Mouse (Mus musculus) induced T-regulatory cell, adult 2 months (primary cell): ENCODE measurements around the gene Sufu.

Source experiments
- DNase-seq: peaks from one replicate; pipeline ENCODE4 v3.0.0-alpha.2; 2012; ENCODE audit warnings: low read depth

Gene Sufu

GRCm38 (mm10) chr19:46516667-46517528 lies 120.2 kb downstream of the Sufu start:
- peak; percentile 40 for DNase-seq

DNA sequence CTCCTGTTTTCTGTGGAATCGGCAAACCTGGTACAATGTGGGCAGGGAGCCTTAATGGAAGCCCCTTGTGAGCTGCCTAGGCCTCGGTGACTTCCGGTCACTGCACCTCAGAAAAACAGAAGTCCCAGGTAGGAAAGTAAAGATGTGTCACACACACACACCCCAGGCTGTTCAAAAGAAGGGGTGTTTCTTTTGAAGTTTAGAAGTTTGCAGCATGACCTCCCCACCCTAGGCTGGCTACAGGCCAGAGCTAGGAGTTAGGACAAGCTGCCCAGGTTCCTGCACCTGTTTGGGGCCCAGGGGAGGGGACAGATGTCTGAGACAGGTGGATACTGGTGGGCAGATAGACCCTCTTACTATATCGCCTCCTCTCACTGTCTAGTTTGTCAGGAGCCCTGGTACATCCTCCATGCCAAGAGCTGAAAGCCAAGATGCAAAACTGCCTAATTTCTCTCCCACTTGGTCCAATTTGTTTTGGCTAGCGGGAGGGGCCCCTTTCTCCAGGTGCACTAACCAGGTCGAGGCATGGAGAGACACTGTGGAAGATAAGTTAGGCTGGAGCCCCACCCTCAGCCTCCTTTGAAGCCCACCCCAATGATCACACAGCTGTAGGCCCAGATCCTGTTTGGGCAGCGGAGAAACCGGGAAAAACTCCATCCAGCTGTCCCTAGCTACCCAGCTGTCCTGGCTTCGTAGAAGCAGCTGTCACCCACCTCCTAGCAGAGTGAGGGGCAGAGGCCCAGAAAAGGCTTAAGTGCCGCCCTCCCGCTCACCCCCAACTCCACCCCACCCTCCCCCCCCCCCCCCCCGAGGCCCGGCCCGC lies 121.0 kb downstream of the Sufu start:
- DNase-seq, result peak; percentile 21

GRCm38 (mm10) chr19:46518352-46518787 lies 121.7 kb downstream of the Sufu start:
- peak; percentile 65 for DNase-seq

GRCm38 (mm10) chr19:46518828-46519621 lies 122.3 kb downstream of the Sufu start:
- peak; percentile 51 for DNase-seq

- DNase-seq, result no peak
These were observed 125.0 kb downstream of the Sufu start for GRCm38 (mm10) chr19:46521698-46522097.

DNA sequence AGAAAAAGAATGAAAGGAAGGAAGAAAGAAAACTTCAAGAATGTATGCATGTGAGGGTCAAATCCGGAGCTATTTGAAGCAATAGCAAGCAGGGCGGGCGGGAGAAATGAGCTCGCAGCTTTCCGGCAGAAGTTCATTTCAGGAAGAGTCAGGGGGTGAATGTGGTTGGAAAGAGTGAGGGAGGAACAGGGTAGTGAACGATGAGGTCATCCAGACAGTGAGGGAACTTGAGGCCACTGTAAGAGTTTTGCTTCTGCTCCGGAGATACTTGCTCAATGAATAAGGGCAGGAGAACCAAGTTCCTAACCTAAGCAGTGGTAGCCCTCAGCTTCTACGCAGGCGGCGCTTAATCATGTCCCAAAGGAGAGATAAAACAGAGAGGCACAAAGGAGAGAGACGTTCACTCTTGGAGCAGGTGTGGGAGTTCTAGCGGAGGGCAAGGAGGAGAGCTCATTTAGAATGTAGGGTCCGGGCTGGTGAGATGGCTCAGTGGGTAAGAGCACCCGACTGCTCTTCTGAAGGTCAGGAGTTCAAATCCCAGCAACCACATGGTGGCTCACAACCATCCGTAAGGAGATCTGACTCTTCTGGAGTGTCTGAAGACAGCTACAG lies 125.8 kb downstream of the Sufu start:
- DNase-seq, result peak; percentile 62

GRCm38 (mm10) chr19:46523131-46523479 lies 126.4 kb downstream of the Sufu start:
- no peak for DNase-seq

- DNase-seq, result peak; percentile 42
These were observed 126.9 kb downstream of the Sufu start for GRCm38 (mm10) chr19:46523480-46524151.

- peak; percentile 42 for DNase-seq
These were observed 127.5 kb downstream of the Sufu start for GRCm38 (mm10) chr19:46524152-46524544.

DNA sequence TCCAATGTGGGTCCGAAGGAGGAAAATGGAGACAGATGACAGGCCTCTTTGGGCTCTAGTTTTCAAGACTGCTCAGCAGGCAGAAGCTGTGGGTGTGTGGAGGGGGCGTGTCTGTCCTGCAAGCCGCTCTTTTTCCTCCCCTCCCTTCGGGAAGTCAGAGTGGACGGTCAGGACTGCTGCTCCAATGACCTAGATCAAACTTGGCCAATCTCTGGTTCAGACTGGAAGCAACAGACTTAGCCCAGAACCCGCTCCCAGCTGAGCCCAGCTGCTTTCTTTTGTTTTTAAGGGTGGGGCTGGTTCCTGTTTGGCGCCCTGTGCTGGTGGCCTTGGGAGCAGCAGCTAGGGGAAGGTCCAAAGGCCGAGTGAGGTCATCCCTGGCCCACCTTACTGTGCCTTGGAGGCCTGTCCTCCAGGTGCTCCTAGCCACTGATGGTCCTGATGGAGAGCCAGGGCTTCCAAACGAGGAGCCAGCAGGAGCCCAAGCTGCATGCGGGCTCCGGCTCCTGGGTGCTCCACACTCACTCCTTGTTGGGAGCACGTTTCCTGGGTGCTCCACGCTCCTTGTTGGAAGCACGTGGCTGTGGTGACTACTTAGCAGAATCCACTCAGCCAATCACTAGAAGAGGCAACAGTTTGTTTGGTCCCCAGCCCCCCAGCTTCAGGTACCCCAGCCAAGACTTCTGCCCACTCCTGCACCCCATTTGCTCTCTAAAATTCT lies 128.1 kb downstream of the Sufu start:
- DNase-seq, result no peak

- DNase-seq, result no peak
These were observed 129.3 kb downstream of the Sufu start for GRCm38 (mm10) chr19:46525691-46526631.

DNA sequence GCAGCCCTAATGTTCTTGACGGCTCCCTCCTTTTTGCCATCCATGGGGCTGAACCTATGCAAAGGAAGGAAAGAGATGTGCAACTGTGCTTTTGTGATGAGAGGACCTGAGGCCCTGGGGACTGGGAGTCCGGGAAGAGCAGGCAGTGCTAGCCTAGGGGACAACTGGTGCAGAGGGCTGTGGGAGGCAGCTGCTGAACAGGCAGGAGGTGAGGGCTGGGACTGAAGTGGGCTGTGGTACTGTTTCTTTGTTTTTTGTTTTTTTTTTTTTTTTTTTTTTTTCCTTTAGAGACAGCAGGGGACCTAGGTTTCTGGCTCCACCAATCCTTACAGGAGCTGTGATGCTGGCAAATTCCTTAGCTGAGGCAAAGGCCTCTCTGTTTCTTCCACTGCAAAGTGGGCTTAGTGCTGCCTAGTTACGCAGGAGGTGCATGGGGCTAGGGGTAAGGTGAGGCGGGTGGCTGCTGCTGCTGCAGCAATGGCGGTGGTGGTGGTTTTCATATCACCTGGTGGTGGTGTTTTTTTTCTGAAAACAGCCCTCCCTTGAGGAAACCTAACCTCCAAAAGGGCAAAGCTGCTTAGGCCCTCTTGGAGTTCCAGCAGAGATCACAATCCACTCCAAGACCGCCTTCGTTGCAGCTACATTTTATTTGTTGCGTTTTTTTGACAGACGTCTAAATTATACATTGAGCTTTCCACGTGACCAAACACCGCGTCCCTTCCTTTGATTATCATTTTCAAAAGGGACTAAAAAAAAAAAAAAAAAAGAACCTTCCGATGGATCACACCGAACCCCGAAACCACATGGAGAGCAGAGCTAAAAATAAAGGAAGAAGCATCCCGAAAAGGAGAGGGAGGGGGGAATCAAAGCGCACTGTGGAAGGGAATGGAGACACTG lies 131.2 kb downstream of the Sufu start:
- DNase-seq, result peak; percentile 7

- DNase-seq, result peak; percentile 65
These were observed 132.0 kb downstream of the Sufu start for GRCm38 (mm10) chr19:46528529-46529213.

- DNase-seq, result peak; percentile 15
These were observed 133.1 kb downstream of the Sufu start for GRCm38 (mm10) chr19:46529601-46530448.

DNA sequence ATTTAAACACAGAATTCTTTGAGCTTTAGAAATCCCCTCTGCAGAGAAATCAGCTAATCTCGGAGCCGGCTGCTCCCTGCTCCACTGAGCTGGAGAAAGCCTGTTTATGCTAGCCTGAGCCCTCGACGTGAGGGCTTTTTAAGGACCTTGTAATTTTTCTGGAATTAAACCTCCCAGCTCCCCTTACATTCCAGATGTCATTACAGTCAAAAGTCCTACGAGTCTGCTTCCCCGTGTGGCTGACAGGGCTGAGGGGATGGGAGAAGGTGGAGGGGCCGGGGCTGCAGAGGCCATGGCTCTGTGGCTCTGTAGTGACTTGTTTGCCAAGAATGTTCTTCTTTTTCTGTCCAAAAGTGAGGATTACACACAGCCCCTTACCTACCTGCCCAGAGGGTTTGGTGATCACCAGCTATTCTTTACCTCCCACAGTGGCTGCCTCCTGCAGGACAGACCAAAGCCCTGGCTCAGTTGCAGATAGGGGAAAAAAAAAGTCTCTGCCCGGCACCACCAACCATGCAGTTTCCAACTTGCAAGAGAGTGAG lies 133.8 kb downstream of the Sufu start:
- no peak for DNase-seq
